Mouse (Mus musculus): Measurements from ENCODE around the gene Tldc2.

The Tldc2 gene

DNA sequence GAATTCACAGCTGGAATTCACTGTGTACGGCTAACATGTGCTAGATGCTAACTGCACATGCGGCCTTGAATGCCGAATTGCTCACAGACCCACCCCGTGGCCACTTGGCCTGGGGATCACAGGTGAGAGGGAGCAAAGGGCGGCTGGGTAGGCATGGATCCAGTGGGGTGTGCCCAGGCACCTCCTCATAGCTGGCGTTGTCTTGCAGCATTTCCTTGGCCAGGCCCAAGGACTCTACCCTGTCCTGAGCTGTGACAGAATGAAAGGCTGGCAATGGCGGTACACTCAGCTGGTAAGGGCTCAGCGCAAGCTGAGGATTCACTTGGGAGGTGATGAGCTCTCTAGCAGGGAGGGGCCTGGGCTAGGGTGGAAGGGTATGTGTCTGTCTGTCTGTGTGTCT, at the start of gene Tldc2:
Gene Tldc2 (plus strand): TSS at position 260 of the 400 bp plus-strand sequence.
- no peak for DNase-seq (ENCODE audit: low spot score in 2 of 2)

DNA sequence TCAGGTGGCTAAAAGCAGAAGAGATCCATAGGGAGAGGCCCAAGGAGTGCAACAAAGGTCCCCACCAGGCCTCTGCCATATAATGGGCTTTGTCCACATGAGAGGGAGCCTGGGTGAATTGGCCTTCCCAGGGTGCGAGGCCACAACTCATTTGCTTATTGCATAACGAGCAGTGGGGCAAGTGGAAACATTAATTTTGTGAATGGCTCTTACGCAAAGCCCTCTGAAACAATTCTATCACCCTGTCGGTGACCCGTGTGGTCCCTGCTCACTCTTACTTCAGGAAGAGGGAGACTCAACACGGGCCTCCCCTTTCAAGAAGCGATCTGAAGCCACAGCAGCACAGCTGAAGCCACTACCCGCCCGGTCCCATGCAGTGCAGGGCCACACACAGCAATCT, 49.6 kb upstream of the Tldc2 start:
- no peak for DNase-seq (ENCODE audit: low spot score in 2 of 2)

DNA sequence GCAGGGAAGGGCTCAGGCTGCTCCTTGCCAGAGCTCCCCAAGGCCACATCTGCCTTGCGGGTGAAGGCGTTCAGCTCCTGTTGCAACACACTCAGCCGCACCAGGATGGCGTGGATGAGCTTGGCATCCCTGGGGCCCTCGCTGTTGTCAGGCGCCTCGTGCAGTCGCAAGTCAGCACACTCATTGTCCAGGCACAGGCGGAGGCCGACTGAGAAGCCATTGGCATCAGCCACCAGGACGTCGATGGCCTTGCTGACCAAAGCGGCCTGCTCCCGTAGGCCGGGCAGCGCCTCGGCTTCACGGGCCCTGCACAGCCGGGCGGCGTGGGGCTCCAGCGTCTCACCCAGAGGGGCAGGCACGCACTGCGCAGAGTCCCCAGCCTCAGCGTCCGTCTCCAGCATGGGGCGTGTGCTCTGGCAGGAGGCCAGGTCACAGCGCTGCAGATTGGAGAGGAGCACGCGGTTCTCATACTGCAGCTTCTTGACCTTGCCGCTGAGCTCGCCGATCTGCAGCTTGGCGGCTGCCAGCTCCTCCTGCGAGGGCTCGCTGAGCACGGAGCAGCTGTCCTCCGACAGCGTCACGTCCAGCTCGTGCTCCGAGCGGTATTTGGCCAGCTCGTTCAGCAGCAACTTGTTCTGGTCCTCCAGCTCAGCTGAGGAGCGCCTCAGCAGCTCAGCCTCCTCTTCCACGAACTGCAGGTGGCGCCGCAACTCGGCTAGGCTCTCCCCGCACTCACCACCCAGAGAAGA, 46.8 kb upstream of the Tldc2 start:
- DNase-seq (ENCODE audit: low spot score in 2 of 2), result peak in 1 of 2 experiments; percentile 62

DNA sequence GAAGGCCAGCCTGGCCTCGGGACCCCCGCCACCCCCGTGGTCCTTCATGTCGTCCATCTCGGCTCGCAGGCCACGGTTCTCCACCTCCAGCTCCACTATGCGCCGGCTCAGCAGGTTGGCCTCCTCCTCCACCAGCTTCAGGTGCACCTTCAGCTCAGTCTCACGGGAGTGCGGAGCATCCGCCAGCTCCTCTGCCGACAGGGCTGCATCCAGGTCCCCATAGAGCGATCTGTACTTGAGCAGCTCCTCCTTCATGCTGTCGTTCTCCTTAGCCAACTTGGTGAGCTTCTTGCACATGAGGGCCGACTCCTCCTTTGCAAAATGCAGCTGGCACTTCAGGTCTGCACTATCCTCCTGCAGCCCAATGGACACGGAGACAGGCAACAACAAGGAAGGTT, 46.2 kb upstream of the Tldc2 start:
- no peak for DNase-seq (ENCODE audit: low spot score in 2 of 2)

DNA sequence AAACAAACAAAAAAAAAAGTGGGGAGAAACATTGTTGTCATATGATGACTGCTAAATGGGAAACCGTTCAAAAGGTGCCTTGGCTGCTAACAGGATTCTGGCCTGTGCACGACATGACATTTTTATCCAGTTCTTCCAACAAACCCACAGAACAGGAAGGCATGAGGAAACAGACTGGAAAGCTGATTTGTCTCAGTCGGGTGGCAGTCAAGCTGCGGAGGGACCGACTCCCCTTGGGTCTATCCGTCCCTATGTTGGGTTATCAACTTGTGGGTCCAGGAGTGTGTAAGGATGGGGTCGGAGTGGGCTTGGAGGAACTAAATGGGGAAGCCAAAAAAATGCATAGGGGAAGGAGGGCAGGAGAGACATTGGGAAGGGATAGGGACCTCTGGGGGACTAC, 45.4 kb upstream of the Tldc2 start:
- DNase-seq (ENCODE audit: low spot score in 2 of 2), result no peak

DNA sequence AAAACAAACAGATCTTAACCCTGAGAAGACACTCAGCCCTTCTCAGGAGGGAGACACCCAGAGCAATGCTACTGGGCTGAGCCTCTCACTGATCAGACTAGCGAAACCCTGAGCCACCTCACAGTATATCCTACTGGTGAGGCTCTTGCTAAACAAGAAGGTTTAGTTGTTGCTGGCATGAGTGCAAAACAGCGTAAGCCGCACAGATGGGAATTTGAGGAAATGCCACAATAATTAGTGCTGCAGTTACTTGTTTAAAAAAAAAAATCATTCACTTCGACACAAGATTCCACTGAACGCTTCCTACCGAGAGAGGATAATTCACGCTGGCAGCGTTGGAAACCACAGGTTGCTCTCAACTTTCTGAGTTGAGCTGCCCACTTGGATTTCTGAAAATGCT, 43.3 kb upstream of the Tldc2 start:
- DNase-seq (ENCODE audit: low spot score in 2 of 2), result no peak

DNA sequence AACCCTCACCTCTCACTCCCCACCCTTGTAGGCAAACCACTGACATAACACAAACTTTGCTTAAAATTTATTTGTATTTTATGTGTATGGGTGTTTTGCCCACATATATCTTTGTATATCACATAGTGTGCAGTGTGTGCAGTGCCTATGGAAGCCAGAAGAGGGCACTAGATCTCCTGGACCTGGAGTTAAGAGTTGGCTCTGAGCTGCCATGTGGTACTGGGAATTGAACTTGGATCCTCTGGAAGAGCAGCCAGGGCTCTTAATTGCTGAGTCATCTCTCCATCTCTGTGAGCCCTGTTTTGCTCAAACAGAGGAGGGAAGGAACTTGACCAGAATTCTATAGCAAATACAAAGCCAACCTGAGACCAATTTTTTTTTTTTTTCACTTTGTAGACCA, 42.9 kb upstream of the Tldc2 start:
- DNase-seq (ENCODE audit: low spot score in 2 of 2), result no peak

DNA sequence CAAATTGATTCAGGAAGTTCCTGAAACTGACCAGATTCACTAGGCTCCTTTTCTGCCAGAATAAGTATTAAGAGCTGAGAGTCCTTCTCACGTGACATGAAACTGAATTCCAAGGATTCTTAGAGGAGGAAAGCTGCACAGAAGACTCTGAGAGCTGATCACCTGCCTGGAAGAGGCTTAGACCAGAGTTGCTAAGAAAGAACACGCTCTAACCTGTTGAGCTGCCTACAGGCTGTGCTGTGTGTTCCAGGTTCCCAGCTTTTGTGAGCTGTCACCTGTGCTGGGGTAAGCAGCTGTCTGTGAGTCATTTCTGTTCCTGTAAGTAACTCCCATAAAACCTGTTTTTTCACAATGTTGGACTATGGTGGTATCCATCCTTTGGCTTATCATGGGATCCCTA, 40.9 kb upstream of the Tldc2 start:
- no peak for DNase-seq (ENCODE audit: low spot score in 2 of 2)

DNA sequence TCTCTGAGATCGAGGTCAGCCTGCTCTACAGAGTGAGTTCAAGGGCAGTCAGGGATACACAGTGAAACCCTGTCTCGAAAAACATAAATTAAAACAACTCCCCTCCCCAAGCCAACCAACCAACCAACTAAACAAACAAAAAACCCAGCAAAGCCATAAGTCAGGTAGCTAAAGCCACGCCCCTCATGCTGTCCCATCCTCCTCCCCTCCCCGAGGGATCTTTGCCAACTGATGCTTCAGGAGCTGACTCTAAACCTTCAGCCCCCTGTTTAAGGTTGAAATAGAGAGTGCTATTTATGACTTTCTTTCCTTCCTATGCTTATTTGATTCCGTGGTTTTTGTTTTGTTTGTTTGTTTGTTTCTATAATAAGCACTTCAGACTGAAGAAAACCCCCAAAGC, 39.9 kb upstream of the Tldc2 start:
- DNase-seq (ENCODE audit: low spot score in 2 of 2), result no peak

DNA sequence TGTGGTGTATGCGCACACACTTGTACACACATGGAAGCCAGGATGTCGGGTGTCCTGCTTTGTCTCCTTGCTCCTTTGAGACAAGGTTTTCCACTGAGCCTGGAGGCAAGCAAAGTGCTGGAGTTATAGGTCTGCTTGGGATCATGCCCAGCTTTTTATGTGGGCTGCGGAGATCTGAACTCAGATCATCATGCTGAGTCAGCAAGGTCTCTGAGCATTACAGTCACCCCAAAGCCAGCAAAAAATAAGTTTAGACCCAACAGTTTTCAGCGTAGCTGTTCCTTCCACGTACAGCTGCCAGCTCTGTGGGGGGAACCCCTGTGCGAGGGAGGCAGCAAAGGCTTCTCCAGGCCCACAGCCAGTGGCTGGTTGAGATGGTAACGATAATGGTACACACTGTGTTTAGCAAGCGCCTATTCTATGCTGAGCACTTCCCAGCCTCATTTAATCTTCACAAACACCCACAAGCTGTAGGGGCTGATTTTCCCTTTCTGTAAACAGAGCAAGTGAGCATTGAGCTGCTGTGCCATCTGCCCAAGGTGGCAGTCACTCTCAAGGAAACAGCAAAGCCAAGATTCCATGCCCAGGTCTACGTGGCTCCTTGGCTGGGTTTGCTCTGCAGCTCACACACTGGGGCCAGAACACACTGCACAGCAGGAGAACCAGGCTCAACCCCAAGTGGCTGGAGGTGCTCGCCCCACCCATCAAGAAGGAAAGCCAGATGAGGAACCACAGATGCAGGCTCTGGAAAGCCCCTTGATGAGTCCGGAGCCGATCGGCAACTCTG, 38.3 kb upstream of the Tldc2 start:
- no peak for DNase-seq (ENCODE audit: low spot score in 2 of 2)

DNA sequence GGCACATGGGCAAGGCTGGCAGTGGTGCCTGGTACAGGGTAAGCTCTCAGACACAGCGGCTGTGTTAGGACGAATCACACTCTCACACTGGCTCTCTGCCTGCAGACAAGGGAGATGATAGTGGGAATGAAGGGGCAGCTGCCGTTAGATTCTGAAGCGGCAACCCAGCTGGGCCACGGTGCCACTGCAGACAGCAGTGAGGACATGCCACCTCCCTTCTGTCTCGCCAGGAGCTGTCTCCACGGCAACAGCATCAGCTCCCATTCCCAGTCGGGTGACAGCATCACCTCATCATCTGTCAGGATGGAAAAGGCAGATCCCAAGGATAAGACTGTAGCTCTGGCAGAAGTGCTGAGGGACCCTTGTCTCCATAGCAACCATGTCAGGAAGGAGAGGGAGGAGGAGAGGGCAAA, 37.0 kb upstream of the Tldc2 start:
- DNase-seq (ENCODE audit: low spot score in 2 of 2), result no peak

DNA sequence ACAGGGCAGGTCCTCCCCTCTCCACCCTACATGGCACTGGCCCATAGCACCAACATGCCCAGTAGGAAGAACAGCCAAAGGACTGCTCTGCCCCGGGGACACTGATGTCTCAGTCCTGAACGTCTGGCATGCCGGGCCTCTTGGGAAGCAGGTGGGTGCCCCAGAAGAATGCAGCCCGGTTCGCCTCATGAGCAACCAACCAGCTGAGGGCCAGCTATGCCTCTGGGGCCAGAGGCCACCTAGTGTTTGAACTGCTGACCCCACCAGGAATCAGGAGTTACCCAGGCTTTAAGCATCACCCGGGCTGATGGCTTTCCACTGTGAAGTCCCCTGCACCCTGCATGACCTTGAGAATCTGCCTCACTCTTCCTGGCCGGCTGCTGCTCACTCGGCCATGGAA, 34.4 kb upstream of the Tldc2 start:
- DNase-seq (ENCODE audit: low spot score in 2 of 2), result no peak

DNA sequence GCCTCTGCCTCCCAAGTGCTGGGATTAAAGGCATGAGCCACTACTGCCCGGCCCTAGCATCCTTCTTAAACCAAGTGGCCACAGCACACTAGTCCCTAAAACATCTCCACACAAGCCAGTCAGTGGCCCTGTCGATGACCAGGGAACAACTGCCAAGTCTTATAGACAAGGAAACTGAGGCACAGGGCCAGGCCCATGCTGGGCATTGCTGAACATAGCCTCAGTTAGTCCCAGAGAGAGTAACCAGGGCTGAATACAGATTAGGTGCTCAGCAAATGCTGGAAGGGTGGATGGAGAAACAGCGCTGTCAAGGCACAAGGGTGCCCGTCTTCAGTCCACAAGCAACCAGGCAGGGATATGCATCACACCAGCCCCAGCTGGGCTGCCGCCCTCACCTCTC, 33.7 kb upstream of the Tldc2 start:
- DNase-seq (ENCODE audit: low spot score in 2 of 2), result no peak

DNA sequence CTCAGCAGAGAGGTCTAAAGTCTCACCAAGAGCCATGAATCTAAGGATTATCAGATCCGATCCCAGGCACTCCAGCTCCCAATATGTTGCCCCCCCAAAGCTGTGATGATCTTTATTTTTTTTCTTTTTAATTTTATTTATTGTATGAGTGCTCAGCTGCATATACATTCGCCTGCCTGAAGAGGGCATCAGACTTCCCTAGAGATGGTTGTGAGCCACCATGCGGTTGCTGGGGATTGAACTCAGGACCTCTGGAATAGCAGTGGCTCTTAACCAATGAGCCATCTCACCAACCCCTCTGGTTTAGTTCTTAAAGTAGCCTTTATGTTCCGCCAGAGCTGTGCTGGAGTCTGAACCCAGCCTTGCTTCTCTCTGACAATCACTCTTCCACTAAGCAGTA, 33.1 kb upstream of the Tldc2 start:
- no peak for DNase-seq (ENCODE audit: low spot score in 2 of 2)

DNA sequence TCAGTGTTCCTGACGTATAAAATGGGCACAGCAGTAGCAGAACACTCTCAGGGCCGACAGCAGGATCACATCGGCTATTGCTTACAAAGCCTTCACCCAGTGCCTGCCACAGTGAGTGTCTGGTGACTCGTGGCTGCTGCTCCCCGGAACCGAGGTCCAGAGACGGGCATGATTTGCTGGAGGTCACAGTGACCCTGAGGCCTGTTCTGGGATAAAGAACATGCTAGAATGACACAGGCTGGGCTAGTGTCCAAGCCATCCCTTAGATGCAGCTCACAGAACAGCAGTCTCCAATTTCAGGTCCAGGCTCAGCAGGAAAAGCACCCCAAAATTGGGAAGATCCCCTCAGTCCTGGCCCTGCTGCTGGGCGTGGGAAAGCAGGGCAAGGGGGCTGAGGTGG, 32.6 kb upstream of the Tldc2 start:
- no peak for DNase-seq (ENCODE audit: low spot score in 2 of 2)

DNA sequence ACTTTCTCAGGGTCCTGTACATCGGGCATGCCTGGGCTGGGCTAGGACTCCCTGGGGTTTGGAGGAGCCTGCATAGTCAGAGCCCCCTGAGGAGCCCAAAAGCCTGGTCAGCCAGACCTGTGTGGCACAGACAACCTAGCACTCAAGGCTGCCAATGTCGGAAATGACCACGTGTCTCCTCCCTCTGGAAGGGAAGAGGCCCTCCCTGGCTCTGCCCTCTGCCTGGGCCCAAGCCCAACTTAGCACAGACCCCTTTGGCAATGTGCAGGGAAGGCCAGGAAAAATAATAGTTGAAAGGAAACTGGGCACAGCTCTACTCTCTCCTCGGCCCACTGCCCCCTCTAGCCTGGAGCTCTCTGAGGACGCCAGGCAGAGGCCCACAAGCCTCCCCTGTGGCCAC, 32.0 kb upstream of the Tldc2 start:
- no peak for DNase-seq (ENCODE audit: low spot score in 2 of 2)

DNA sequence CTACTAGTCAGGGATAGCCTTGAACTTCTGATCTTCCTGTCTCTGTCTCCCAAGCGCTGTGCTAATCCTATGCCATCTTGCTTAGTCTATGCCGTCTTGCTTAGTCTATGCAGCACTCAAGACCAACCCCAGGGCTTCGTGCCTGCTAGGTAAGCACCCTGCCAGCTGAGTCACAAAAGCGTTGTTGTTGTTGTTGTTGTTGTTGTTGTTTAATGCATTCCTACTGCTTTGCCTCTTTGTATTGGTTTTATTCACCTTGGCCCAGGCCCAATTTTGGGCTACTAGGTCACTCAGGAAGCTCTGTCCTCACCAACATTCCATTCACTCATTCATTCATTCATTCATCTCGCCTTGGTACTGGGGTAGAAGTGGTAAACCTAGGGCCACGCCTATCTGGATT, 31.1 kb upstream of the Tldc2 start:
- DNase-seq (ENCODE audit: low spot score in 2 of 2), result no peak

DNA sequence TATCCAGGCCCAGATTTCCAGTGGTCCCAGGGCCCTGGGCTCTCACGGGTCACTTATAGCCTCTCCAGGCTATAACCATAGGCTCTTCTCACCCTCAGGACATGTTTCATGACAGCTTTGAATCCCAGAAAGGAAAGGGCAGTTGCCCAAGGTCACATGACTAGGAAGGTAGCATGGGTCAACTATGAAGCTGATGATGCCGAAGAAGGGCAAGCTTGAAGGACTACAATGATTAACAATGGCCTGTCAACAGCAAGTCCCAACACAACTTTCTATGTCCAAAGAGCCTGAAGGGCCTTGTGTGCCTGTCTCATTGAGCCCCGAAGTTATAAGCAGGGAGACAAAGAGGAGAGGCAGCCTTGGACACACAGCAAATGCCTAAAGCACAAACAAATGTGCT, 29.7 kb upstream of the Tldc2 start:
- no peak for DNase-seq (ENCODE audit: low spot score in 2 of 2)

DNA sequence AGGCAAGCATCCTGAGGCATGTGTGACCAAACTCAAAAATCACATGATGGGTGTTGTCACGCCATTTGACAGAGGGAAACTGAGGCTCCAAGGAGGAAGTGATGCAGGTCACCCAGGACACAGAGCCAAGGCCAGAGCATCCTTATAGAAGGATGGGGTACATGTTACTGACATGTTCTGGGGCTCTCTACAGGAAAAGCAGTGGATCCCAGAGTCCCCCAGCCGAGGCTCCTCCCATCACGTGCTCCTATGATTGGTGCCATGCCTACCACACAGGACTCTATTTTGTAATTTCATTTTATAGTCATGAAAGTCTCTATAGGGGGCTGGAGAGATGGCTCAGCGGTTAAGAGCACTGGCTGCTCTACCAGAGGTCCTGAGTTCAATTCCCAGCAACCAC, 29.1 kb upstream of the Tldc2 start:
- no peak for DNase-seq (ENCODE audit: low spot score in 2 of 2)

DNA sequence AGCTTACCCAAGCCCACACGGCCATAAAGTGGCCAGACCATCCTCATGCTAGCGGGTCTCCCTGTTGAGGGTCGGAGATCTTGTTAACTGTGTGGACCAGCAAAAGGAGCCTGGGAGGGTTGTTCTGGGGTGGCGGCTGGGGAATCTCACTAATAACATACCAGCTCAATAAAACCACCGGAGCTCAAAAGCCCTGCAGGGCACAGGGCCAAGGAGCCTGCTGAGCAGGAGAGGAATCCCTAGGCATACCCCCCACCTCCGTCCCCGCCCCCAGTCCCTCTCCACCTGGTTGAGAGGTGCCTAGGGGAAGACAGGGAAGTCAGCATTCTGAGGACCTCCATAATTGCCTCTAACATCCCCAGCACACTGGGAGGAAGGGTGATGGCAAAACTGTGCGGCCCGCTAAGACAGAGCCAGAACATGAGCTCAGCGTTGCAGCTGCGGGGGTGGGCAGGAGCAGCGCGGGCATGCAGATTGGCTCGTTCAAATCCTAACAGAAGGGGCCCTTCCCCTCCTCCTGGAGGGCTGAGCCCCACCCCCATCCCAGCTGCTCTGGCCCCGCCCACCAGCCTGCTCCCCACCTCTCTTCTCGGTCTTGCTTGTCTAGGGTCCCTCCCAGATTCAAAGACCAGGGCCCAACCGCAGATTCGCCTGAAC, 28.4 kb upstream of the Tldc2 start:
- peak in 1 of 2 experiments; percentile 47 for DNase-seq (ENCODE audit: low spot score in 2 of 2)

DNA sequence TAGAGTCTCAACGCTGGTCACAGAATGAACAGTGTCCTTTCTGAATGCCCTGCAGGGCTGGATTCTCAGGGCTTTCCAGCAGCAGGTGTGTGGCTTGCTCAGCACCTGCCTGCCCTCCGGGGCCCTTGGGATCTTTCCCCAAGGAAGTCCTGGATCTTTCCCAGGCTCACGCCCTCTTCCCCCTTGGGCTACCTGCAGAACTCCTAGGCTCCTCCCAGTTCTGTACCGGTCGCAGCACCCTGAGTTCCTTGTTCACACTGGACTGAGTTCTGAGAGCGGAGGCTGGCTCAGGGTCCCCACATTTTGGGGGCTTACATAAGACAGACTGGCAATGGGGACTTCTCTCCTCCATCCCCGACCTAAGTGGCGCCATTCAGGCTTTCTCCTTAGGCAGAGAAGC, 27.7 kb upstream of the Tldc2 start:
- no peak for DNase-seq (ENCODE audit: low spot score in 2 of 2)

DNA sequence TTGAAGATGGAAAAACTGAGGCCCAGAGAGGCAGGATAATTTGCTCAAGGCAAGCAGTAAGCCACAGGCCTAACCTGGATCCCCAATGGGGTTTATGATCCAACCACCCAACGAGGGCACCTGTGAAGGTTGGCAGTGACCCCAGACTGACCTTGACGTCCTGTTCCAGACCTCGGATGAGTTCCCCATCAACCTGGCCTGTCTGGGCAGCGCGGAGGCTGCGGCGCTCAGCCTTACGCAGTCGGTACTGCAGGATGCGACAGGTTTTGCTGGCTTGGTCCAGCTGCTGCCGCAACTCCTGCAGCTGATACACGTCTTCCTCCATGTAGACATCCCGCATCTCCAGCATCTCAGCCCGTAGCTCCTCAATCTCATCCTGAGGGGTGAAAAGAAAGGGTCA, 26.8 kb upstream of the Tldc2 start:
- DNase-seq (ENCODE audit: low spot score in 2 of 2), result no peak
